Mouse (Mus musculus): ENCODE data around the gene Olfr424.

DNA sequence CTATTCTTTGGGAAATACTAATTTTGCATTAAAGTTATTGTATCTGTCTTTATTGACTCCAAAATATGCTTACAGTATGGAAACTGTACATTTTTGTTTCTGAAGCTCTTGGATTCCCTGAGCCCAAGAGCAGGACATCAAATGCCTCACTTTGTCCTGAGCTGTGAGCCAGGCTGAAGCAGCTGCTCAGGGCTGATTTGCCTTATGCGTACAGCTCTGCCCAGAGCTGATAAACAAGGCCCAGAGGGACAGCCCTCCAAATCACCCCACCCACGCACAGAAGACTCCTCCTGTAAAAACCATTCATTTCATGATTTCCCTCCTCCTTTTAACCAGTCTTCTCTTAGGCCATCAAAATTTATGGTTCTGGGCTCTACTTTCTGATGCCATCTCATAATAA, 40.2 kb downstream of the Olfr424 start:
- TF ChIP-seq CTCF (IDR thresholded peaks at IDR 0.05; ENCODE audit: insufficient read depth, low read length) (no peak), POLR2A (IDR thresholded peaks at IDR 0.05; ENCODE audit: borderline replicate concordance, extremely low read depth, low read depth, low read length) (no peak)

All from lung, adult 2 months (tissue).